Mouse (Mus musculus) testis, adult 2 months (tissue): ENCODE results near the gene Pmf1.

Experiments
- CTCF ChIP-seq: fragments of 200-500 bp; IDR thresholded peaks from 2 replicates; pipeline ENCODE4 v1.5.1; 2012; ENCODE audit warnings: low read depth, mild to moderate bottlenecking, inconsistent platforms, low read length, moderate library complexity; ENCODE audit not compliant: control insufficient read depth, insufficient read depth, insufficient replicate concordance
- POLR2A ChIP-seq: fragments of 200-500 bp; IDR thresholded peaks from 2 replicates; pipeline ENCODE4 v1.6.1; 2012; ENCODE audit warnings: low read depth, mild to moderate bottlenecking, inconsistent platforms, low read length, moderate library complexity; ENCODE audit not compliant: control insufficient read depth

DNA sequence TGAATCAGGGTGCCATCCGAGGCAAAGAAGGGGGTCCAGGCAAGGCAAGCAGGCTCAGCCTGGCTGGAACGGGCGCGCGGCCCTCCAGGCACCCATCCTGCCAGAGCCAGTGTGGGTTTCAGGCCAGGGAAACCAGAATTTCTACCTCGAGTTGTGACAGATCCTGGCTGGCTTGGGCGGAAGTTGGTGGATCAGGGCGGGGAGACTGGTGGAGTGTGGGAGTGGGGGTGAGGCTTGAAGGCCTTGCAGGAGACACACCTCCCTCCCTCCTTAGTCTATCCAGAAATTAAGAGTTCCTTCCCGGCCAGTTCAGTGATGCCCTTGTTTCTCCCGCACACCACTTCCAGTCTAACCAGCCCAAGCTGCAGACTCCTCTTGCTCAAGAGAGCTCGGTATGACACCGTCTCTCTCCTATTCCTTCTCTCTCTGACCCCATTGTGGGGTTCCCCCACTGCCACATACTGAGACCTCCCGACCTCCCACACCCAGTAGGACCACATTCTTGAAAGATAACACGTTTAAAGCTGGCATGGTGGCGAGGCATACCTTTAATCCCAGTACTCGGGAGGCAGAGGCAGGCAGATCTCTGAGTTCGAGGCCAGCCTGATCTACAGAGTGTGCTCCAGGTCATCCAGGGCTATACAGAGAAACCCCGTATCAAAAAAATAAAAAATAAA is 45.6 kb upstream of the Pmf1 start:
- TF ChIP-seq POLR2A (no peak), CTCF (no peak)
